Comparison of ENCODE assay signal across 24 mouse cellular contexts in genomic region chr5:132168805-132169204, GRCm38 (mm10).
DNase-seq lines count a peak whose midpoint lies in the region.
"Had no signal": no experiment of that assay in that cellular context is flagged by ENCODE, and none has a peak within 500 bp of the region (broad histone marks: within the 10 kb centered on the region; RNA-seq: fewer than 3 reads in every experiment).

No protein-coding gene starts in this region.

- no peaks in the 10 kb centered on the region for H3K36me3 ChIP-seq in limb, embryonic 10.5 days
- H3K36me3 ChIP-seq: embryonic facial prominence, embryonic 13.5 days; embryonic facial prominence, embryonic 15.5 days; forebrain, embryonic 10.5 days; forebrain, embryonic 12.5 days; G1E had no signal

- H3K4me3 ChIP-seq in limb, embryonic 10.5 days = no peak overlapping the region
- H3K4me3 ChIP-seq: embryonic facial prominence, embryonic 13.5 days; embryonic facial prominence, embryonic 15.5 days; erythroblast, embryonic 14.5 days; forebrain, embryonic 10.5 days; forebrain, embryonic 12.5 days had no signal

- no peaks in the 10 kb centered on the region for H3K27me3 ChIP-seq in limb, embryonic 10.5 days (ENCODE audit: low read depth, poor library complexity, severe bottlenecking)
- H3K27me3 ChIP-seq: CH12.LX; embryonic facial prominence, embryonic 13.5 days; embryonic facial prominence, embryonic 15.5 days; forebrain, embryonic 12.5 days; Patski had no signal

- H3K9me3 ChIP-seq in limb, embryonic 10.5 days (replicated peaks) = no peaks in the 10 kb centered on the region
- H3K9me3 ChIP-seq: embryonic facial prominence, embryonic 13.5 days; embryonic facial prominence, embryonic 15.5 days; forebrain, embryonic 10.5 days; forebrain, embryonic 12.5 days; G1E had no signal

- peaks cover 14% of the 10 kb centered on the region for H3K4me1 ChIP-seq in limb, embryonic 10.5 days
- H3K4me1 ChIP-seq: forebrain, embryonic 10.5 days had no signal

- WGBS in limb, embryonic 10.5 days = 89% methylated on average over 5 of the region's 5 CpGs

- H3K27ac ChIP-seq in limb, embryonic 10.5 days = no peak overlapping the region
- H3K27ac ChIP-seq: embryonic facial prominence, embryonic 13.5 days; embryonic facial prominence, embryonic 15.5 days; forebrain, embryonic 10.5 days; forebrain, embryonic 12.5 days had no signal

- peak; percentile 19 to 20 for DNase-seq in cerebellum, postnatal 10 days
- DNase-seq in cerebellum, adult 18-20 months = no peak
- DNase-seq in heart, adult 11 months = peak; percentile 90
- no peak for DNase-seq in heart, adult 8-10 months (ENCODE audit: low spot score)
- peak; percentile 17 for DNase-seq in telencephalon, adult 2 months (ENCODE audit: low read depth, low spot score)
- DNase-seq in limb, embryonic 10.5 days (ENCODE audit: low spot score) = no peak
- DNase-seq: adrenal gland, adult 8-10 months; adrenal gland, postnatal 14 days; adrenal gland, postnatal 36 days; B cell, adult 2 months; cerebellum, adult 11 months; cerebellum, adult 2 months; cerebellum, adult 9-10 months; cerebellum, postnatal 14 days; cerebellum, postnatal 36 days; embryo, embryonic 11 days had no signal

Comparison
In these comparisons a context has a peak if more than half of its experiments do, and no peak if none do; other contexts are left out.
1. DNase-seq: peak in cerebellum, postnatal 10 days (2 of 2), heart, adult 11 months (single experiment) and telencephalon, adult 2 months (single experiment); none in cerebellum, adult 18-20 months (0 of 2), heart, adult 8-10 months (single experiment) and limb, embryonic 10.5 days (single experiment).